Mouse (Mus musculus): Measurements from ENCODE around the gene Igfals.

DNA sequence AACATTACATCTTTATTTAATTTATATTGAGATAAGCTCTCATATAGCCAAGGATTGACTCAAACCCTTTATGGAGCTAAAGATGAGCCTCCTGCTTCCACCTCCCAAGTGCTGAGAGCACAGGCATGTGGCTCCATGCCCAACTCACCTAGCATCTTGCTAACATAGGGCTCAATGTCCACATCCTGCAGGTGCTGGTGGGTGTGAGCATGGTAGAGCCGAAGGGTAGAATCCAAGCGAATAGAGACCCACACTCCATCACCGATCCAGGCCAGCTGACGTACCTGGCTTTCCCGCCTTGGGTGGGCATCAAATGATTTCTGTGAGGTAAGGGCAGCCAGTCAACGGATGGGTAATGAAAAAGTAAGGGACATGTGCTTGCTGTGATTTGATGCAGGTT, 34.2 kb downstream of the Igfals start:
- TF ChIP-seq GATA1 (IDR thresholded peaks at IDR 0.05; ENCODE audit: low read length), result no peak
- TF ChIP-seq TAL1 (IDR thresholded peaks at IDR 0.05; ENCODE audit: low read length), result no peak
